Mouse (Mus musculus) liver, embryonic 12.5 days (tissue): ENCODE results near the gene Clca3a2. TPM values are rescaled to one million over a fixed set of nuclear protein-coding genes. Genes with fewer than 3 reads are reported as not detected.

Experiments used
- polyA plus RNA-seq: library from polyadenylated mRNA; unstranded; fragments of >200 nt; fragmentation: Nextera tagmentation; extraction: Ambion mirVana; gene quantifications from 2 replicates; pipeline ENCODE4 v1.2.1, GENCODE M21; 2016

Gene Clca3a2
- polyA plus RNA-seq, 1 experiment from 2014 or later = not detected

Other genes with a start within 250 kb of the Clca3a2 start
- 6.0 and 6.3 TPM in 2 replicates for gene Hs2st1, start 249.3 kb downstream of the Clca3a2 start, polyA plus RNA-seq
- gene Selenof, start 249.2 kb downstream of the Clca3a2 start, polyA plus RNA-seq = 307 and 317 TPM in 2 replicates
- gene Sh3glb1, start 99.2 kb downstream of the Clca3a2 start, polyA plus RNA-seq = 88.6 and 88.7 TPM in 2 replicates
- gene Clca3a1, start 58.5 kb downstream of the Clca3a2 start, polyA plus RNA-seq = 3.0 and 3.3 TPM in 2 replicates
- gene Clca3b, start 29.9 kb upstream of the Clca3a2 start, polyA plus RNA-seq = not detected in 2 replicates
- gene Clca4b, start 113.0 kb upstream of the Clca3a2 start, polyA plus RNA-seq = not detected in 2 replicates
- gene Clca4a, start 155.6 kb upstream of the Clca3a2 start, polyA plus RNA-seq = not detected in 2 replicates
- 0.04 TPM in 1 of 2 replicates, not detected in the other for gene Clca1, start 213.3 kb upstream of the Clca3a2 start, polyA plus RNA-seq